Mouse (Mus musculus): ENCODE data around the gene Nxph4. TPM values are rescaled to one million over a fixed set of nuclear protein-coding genes. Genes with fewer than 3 reads are reported as not detected.

The Nxph4 gene
- polyA plus RNA-seq (2021; fragmentation: Nextera tagmentation), result 1.0 and 3.2 TPM in 2 replicates
- long read RNA-seq, experiment 1, transcript Nxph4-201 (2 exons, 1,675 nt), result major isoform, 7 of 7 reads
- long read RNA-seq, experiment 1, partial matches to known transcripts, result 0 of 7 reads
- long read RNA-seq, experiment 1, other reads (novel, unspliced or antisense), result 0 of 7 reads
- long read RNA-seq, experiment 2, partial matches to known transcripts, result 0 of 1 reads
- long read RNA-seq, experiment 2, other reads (novel, unspliced or antisense), result 1 of 1 reads

DNA sequence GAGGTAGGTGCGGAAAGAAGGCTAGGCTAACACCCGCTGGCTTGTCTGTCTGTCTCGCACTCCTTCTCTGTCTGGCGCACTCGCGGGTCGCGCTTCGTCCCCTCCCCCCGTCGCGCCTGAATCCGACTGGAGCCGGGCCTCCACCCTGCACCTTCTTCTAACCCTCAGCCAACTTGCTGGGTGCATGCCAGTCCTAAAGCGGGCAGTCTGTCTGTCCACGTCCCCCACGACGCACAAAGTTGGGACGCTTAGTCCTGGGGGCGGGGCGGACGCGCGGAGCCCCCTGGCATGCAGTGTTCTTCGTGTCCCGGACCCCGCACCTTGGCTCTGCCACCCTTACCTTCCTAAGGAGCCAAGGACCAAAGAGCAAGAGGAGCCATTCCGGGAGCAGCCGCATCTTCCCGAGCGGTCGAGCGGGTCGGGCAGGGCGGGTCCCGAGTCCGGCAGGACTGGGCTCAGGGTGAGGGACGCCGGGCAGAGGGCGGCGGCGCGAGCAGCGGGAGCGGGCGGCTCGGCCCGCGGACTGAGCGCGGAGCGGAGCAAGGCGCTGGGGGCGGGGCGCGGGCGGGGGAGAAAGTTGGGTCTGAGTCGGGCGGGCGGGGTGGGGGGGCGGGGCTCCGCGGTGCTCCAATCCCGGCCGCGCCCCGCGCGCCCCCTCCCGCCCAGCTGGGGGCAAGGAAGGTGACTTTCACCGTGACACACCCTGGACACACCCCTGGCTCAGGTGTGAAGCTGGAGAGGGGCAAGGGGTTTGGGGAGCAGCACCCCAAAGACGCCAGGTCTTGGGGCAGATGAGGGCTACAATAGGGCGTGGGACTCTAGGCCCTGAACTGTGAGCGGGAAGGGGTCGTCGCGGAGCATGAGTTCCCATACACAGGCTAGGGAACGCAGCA is at the start of gene Nxph4:
Gene Nxph4, minus strand, starts transcription at position 524 of the 893 bp plus-strand sequence.

DNA sequence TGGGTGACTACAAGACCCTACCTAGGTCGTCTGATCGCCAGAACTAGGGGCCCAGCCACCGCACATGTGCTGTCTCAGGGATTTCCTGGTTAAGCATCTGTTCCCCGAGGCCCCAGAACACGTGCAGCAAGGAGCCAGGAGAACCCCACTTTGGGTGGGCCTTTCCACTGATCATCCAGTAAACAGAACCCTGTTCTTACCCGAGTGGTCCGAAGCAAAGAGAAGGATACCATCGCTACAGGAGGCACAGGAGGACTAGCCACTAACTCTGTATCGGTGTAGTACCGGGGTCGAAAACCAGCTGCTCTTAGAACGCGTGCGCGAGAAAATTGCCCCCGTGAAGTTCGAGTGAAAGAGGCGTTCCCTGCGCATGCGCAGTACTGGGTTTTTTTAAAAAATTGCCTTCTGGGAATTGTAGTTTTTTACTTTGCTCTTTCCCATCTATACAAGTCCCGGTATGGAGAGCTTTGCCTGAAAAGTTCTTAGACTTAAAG is 12.2 kb downstream of the Nxph4 start, which contains the start of gene Shmt2:
Gene Shmt2, minus strand, starts transcription at position 357 of the 494 bp plus-strand sequence.

GRCm38 (mm10) chr10:127514764-127515163 is 19.6 kb downstream of the Nxph4 start, which contains the start of gene Ndufa4l2:
Gene Ndufa4l2, plus strand, starts transcription at chr10:127514967.

DNA sequence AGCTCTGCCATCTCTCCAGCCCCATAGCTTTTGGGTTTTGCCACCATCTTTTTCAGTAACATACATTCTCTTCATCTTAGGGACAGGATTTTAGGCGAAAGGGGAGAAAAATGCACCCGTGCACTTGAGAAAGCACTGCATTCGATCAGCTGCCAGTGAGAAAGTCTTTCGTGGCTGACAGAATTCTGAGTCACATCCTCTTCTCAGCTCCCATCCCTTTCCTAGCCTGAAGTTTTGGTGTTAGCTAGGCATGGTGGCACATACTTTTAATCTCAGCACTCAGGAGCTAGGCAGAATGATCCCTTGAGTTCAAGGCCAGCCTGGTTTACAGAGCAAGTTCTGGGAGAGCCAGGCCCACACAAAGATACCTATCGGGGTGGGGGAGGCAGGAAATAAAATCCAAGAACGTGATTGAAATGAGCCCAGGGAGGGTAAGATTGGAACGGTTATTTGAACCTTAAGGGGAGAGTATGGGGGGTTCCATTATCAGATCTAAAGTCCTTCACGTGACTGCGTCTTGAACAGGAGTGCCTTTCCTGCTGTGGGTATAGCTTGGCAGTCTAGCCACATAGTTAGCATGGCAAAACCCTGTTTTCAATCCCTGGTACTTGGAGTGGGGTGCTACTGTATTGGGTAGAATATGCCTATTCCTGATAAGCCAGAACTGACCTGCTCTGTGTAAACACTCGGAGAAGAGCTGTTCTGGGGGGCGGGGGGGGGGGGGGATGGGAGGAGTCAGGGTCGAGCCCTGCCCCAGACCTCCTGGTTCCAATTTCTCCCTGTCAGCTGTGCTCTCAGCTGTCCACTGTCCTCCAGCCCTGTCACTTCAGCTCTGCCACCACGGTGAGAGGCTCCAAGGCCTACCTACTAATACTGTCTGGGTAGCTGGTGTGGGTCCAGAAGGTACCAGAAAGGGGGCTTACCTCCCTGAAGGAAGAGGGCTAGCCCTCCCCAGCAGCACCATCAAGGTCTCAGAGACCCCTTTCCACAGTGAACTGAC is 33.2 kb downstream of the Nxph4 start, which contains the start of gene Stac3:
Gene Stac3, plus strand, starts transcription at position 793 of the 1,000 bp plus-strand sequence.

Other genes with a start within 250 kb of the Nxph4 start
- 1.5 and 8.9 TPM in 2 replicates for gene Mbd6, start 245.5 kb downstream of the Nxph4 start, polyA plus RNA-seq (2021; fragmentation: Nextera tagmentation)
- gene Mars, start 222.8 kb downstream of the Nxph4 start, polyA plus RNA-seq (2021; fragmentation: Nextera tagmentation), result 47.1 and 54.3 TPM in 2 replicates
- 0.77 and 1.0 TPM in 2 replicates for gene Arhgap9, start 212.6 kb downstream of the Nxph4 start, polyA plus RNA-seq (2021; fragmentation: Nextera tagmentation)
- gene Gli1, start 192.6 kb downstream of the Nxph4 start, polyA plus RNA-seq (2021; fragmentation: Nextera tagmentation), result 0.06 and 0.09 TPM in 2 replicates
- gene Inhbe, start 180.1 kb downstream of the Nxph4 start, polyA plus RNA-seq (2021; fragmentation: Nextera tagmentation), result 0.09 and 0.10 TPM in 2 replicates
- not detected in 2 replicates for gene Inhbc, start 164.1 kb downstream of the Nxph4 start, polyA plus RNA-seq (2021; fragmentation: Nextera tagmentation)
- gene R3hdm2, start 154.2 kb downstream of the Nxph4 start, polyA plus RNA-seq (2021; fragmentation: Nextera tagmentation), result 79.5 and 107 TPM in 2 replicates
- gene Stac3, start 32.9 kb downstream of the Nxph4 start, polyA plus RNA-seq (2021; fragmentation: Nextera tagmentation), result not detected in 2 replicates
- 3.7 and 3.8 TPM in 2 replicates for gene Ndufa4l2, start 19.6 kb downstream of the Nxph4 start, polyA plus RNA-seq (2021; fragmentation: Nextera tagmentation)
- 15.4 and 17.6 TPM in 2 replicates for gene Shmt2, start 12.1 kb downstream of the Nxph4 start, polyA plus RNA-seq (2021; fragmentation: Nextera tagmentation)
- 19.7 and 38.3 TPM in 2 replicates for gene Lrp1, start 86.6 kb upstream of the Nxph4 start, polyA plus RNA-seq (2021; fragmentation: Nextera tagmentation)
- 4.6 and 4.7 TPM in 2 replicates for gene Stat6, start 108.4 kb upstream of the Nxph4 start, polyA plus RNA-seq (2021; fragmentation: Nextera tagmentation)
- gene Nemp1, start 132.3 kb upstream of the Nxph4 start, polyA plus RNA-seq (2021; fragmentation: Nextera tagmentation), result 3.9 and 4.3 TPM in 2 replicates
- gene Nab2, start 134.0 kb upstream of the Nxph4 start, polyA plus RNA-seq (2021; fragmentation: Nextera tagmentation), result 5.4 and 11.3 TPM in 2 replicates
- not detected in 2 replicates for gene Myo1a, start 170.6 kb upstream of the Nxph4 start, polyA plus RNA-seq (2021; fragmentation: Nextera tagmentation)
- 21.2 and 22.5 TPM in 2 replicates for gene Tac2, start 189.9 kb upstream of the Nxph4 start, polyA plus RNA-seq (2021; fragmentation: Nextera tagmentation)
- gene Zbtb39, start 205.0 kb upstream of the Nxph4 start, polyA plus RNA-seq (2021; fragmentation: Nextera tagmentation), result 0.71 and 0.93 TPM in 2 replicates
- 0.47 and 0.53 TPM in 2 replicates for gene Gpr182, start 217.2 kb upstream of the Nxph4 start, polyA plus RNA-seq (2021; fragmentation: Nextera tagmentation)
- not detected in 2 replicates for gene Rdh1, start 225.2 kb upstream of the Nxph4 start, polyA plus RNA-seq (2021; fragmentation: Nextera tagmentation)
- gene Rdh16f1, start 225.2 kb upstream of the Nxph4 start, polyA plus RNA-seq (2021; fragmentation: Nextera tagmentation), result not detected in 2 replicates
- gene Rdh9, start 241.8 kb upstream of the Nxph4 start, polyA plus RNA-seq (2021; fragmentation: Nextera tagmentation), result 0.15 and 0.16 TPM in 2 replicates

Data from left cerebral cortex, adult 6 months (tissue).